Mouse (Mus musculus) CD8-positive naive resting alpha-beta T cell, adult 2 months (primary cell): Measurements from ENCODE around the gene Fosl1.
"Not testable (repeated sequence)": the region's sequence is repeated elsewhere in the genome, so short reads cannot be mapped to it uniquely, and the experiment has no call there.

ENCODE experiments used
- DNase-seq, 2 experiments: peaks; one replicate each; pipeline ENCODE4 v3.0.0; 2022; ENCODE audit warnings: low read depth in 2 of 2, low spot score in 2 of 2

Gene Fosl1

GRCm38 (mm10) chr19:5481398-5481797 is 34.1 kb downstream of the Fosl1 start:
- no peak for DNase-seq

GRCm38 (mm10) chr19:5483386-5484359 is 36.3 kb downstream of the Fosl1 start:
- DNase-seq, result no peak

- no peak for DNase-seq
Measured at GRCm38 (mm10) chr19:5484496-5484895, 37.1 kb downstream of the Fosl1 start.

- no peak for DNase-seq
Measured at GRCm38 (mm10) chr19:5485371-5485770, 38.0 kb downstream of the Fosl1 start.

GRCm38 (mm10) chr19:5485821-5486220 is 38.5 kb downstream of the Fosl1 start:
- DNase-seq, result no peak

GRCm38 (mm10) chr19:5486286-5486685 is 38.9 kb downstream of the Fosl1 start:
- no peak for DNase-seq

GRCm38 (mm10) chr19:5486771-5487170 is 39.4 kb downstream of the Fosl1 start:
- DNase-seq, result no peak

- peak; percentile 97 for DNase-seq
Measured at GRCm38 (mm10) chr19:5487768-5488550, 40.6 kb downstream of the Fosl1 start, which contains the start of gene Mus81. Mus81 (minus strand) TSS chr19:5488402.

GRCm38 (mm10) chr19:5488878-5489571 is 41.7 kb downstream of the Fosl1 start:
- peak; percentile 90 to 95 for DNase-seq

GRCm38 (mm10) chr19:5489721-5490120 is 42.4 kb downstream of the Fosl1 start:
- DNase-seq, result not testable (repeated sequence)

GRCm38 (mm10) chr19:5490313-5490897 is 43.1 kb downstream of the Fosl1 start, which contains the start of gene Cfl1:
Cfl1 (plus strand) TSS chr19:5490455.
- DNase-seq, result peak; percentile 87 to 91

GRCm38 (mm10) chr19:5490898-5491708 is 43.8 kb downstream of the Fosl1 start:
- DNase-seq, result peak; percentile 80 to 86

- no peak for DNase-seq
Measured at GRCm38 (mm10) chr19:5492641-5493040, 45.3 kb downstream of the Fosl1 start.

- DNase-seq, result not testable (repeated sequence)
Measured at GRCm38 (mm10) chr19:5493301-5493721, 46.0 kb downstream of the Fosl1 start.

- DNase-seq, result no peak
Measured at GRCm38 (mm10) chr19:5494314-5494713, 47.0 kb downstream of the Fosl1 start.

GRCm38 (mm10) chr19:5495353-5496051 is 48.2 kb downstream of the Fosl1 start:
- DNase-seq, result no peak

GRCm38 (mm10) chr19:5496052-5496370 is 48.7 kb downstream of the Fosl1 start:
- no peak for DNase-seq

GRCm38 (mm10) chr19:5500330-5500875 is 53.1 kb downstream of the Fosl1 start:
- no peak for DNase-seq

- no peak for DNase-seq
Measured at GRCm38 (mm10) chr19:5503687-5504086, 56.3 kb downstream of the Fosl1 start, which contains the start of gene 1700020D05Rik. 1700020D05Rik (minus strand) TSS chr19:5503787.
